Mouse (Mus musculus): ENCODE data around the gene Kpnb1.

GRCm38 (mm10) chr11:97140811-97141210 is 46.9 kb downstream of the Kpnb1 start:
- TF ChIP-seq CTCF (IDR thresholded peaks at IDR 0.05; ENCODE audit: borderline replicate concordance, extremely low read depth, insufficient read depth, insufficient read length) (no peak), POLR2A (IDR thresholded peaks at IDR 0.05; ENCODE audit: borderline replicate concordance, extremely low read depth, insufficient read depth, insufficient read length, poor library complexity, severe bottlenecking) (no peak)
